Mouse (Mus musculus): ENCODE measurements around the gene Clip4. TPM values are rescaled to one million over a fixed set of nuclear protein-coding genes. Genes with fewer than 3 reads are reported as not detected.
"Not testable (repeated sequence)": the region's sequence is repeated elsewhere in the genome, so short reads cannot be mapped to it uniquely, and the experiment has no call there.

Clip4 gene
- 12.2 and 15.8 TPM in 2 replicates for polyA plus RNA-seq (2014; fragmentation: Nextera tagmentation; extraction: Ambion mirVana)

DNA sequence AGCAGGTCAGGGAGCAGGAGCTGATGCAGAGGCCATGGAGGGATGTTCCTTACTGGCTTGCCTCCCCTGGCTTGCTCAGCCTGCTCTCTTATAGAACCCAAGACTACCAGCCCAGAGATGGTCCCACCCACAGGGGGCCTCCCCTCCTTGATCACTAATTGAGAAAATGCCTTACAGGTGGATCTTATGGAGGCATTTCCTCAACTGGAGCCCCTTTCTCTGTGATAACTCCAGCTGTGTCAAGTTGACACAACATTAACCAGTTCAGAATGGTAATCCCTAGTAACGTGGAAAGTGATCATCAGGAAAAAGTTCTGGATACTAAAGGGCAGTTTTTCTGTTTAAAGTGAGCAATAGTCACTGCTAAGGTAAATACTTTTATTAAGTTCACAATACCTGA, at the start of gene Clip4:
Clip4 (plus strand) TSS at position 301 of the 400 bp plus-strand sequence.
- not testable (repeated sequence) for H3K4me1 ChIP-seq (ENCODE audit: control insufficient read depth, insufficient read depth, low read length); H3K4me3 ChIP-seq (replicated peaks; ENCODE audit: low read depth, low read length); H3K36me3 ChIP-seq (ENCODE audit: control insufficient read depth, insufficient read depth, low read length); H3K4me2 ChIP-seq (ENCODE audit: low read length); H3K27ac ChIP-seq (replicated peaks; ENCODE audit: low read depth, low read length); DNase-seq; H3K9me3 ChIP-seq (ENCODE audit: control insufficient read depth, low read length); ATAC-seq (ENCODE audit: low FRiP score, low TSS enrichment); H3K27me3 ChIP-seq (ENCODE audit: control insufficient read depth, insufficient read depth, low read length); H3K9ac ChIP-seq (replicated peaks; ENCODE audit: low read length)
- WGBS, result 77% methylated on average over 1 of the region's 1 CpGs

DNA sequence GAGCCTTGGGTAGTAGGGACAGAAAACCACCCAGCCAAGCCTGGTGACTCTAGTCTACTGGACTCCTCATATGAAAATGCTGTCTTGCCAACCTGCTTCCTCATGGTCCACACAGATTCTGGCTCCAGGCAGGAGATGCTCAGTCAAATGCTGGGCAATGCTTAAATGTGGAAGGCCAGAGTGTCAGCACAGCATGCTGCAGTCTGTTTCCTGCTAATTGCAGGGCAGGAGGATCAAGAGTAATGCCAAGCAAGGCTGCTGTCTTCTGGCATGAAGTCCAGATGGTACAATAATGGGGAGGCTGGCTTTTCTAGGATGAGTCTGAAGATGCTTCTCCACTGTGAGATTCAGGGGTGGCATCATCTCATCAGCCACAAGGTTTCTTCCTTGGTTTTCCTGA, 47.8 kb upstream of the Clip4 start:
- no peak for ATAC-seq (ENCODE audit: low FRiP score, low TSS enrichment)
- no peak for DNase-seq
- no peaks in the 10 kb centered on the region for H3K4me1 ChIP-seq (ENCODE audit: control insufficient read depth, insufficient read depth, low read length)

DNA sequence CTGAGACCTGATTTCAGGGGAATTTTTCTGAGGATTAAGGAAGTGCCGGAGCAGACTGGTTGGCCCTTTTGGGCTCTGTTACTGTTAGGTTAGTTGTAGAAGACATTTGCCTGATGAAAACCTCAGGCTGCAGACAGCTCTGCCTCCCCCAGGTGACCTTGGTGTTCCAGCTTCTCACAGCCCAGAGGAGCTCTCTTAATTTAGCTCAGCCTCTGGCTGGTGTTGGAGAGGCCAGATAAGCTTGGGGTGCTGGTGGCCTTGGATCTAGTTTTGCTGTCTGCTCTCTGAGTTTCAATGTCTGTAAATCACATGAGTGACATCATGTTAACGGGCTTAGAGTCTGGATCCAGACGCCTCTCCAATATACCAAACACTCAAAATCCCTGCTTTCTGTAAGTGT, 47.3 kb upstream of the Clip4 start:
- H3K36me3 ChIP-seq (ENCODE audit: control insufficient read depth, insufficient read depth, low read length), result no peaks in the 10 kb centered on the region
- no peaks in the 10 kb centered on the region for H3K4me1 ChIP-seq (ENCODE audit: control insufficient read depth, insufficient read depth, low read length)
- no peak for ATAC-seq (ENCODE audit: low FRiP score, low TSS enrichment)
- no peak overlapping the region for H3K27ac ChIP-seq (replicated peaks; ENCODE audit: low read depth, low read length)
- no peaks in the 10 kb centered on the region for H3K9me3 ChIP-seq (ENCODE audit: control insufficient read depth, low read length)
- DNase-seq, result no peak
- no peaks in the 10 kb centered on the region for H3K27me3 ChIP-seq (ENCODE audit: control insufficient read depth, insufficient read depth, low read length)
- H3K4me3 ChIP-seq (replicated peaks; ENCODE audit: low read depth, low read length), result no peak overlapping the region
- WGBS, result 72% methylated on average over 3 of the region's 3 CpGs
- no peak overlapping the region for H3K9ac ChIP-seq (replicated peaks; ENCODE audit: low read length)
- H3K4me2 ChIP-seq (ENCODE audit: low read length), result no peak overlapping the region

More for the DNA sequence above, 47.8 kb upstream of the Clip4 start:
- no peak overlapping the region for H3K9ac ChIP-seq (replicated peaks; ENCODE audit: low read length)
- no peaks in the 10 kb centered on the region for H3K9me3 ChIP-seq (ENCODE audit: control insufficient read depth, low read length)
- H3K4me3 ChIP-seq (replicated peaks; ENCODE audit: low read depth, low read length), result no peak overlapping the region
- H3K27me3 ChIP-seq (ENCODE audit: control insufficient read depth, insufficient read depth, low read length), result no peaks in the 10 kb centered on the region
- no peak overlapping the region for H3K27ac ChIP-seq (replicated peaks; ENCODE audit: low read depth, low read length)
- H3K4me2 ChIP-seq (ENCODE audit: low read length), result no peak overlapping the region
- H3K36me3 ChIP-seq (ENCODE audit: control insufficient read depth, insufficient read depth, low read length), result no peaks in the 10 kb centered on the region

DNA sequence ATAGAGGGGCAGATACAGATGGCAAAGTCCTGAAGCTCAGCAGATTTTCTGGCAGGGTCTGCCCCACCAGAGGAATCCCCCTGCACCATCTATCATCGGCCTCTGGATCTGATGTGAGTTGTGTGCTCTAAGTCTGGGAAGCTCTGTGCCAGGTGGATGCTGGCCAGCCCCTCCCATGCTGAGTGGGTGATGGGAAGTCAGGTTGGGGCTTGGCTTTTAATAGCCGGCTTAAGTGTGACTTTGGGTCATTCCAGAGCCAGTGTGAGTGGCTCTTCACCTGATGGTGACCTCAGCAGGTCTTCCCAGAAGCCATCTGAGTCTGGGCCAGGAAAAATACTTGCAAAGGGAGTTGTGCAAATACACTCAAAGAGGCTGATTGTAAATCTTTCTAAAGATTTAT, 37.6 kb upstream of the Clip4 start:
- ATAC-seq (ENCODE audit: low FRiP score, low TSS enrichment) (no peak), DNase-seq (no peak)
- no peak overlapping the region for H3K9ac ChIP-seq (replicated peaks; ENCODE audit: low read length)
- H3K4me2 ChIP-seq (ENCODE audit: low read length), result no peak overlapping the region
- H3K9me3 ChIP-seq (ENCODE audit: control insufficient read depth, low read length), result no peaks in the 10 kb centered on the region
- no peak overlapping the region for H3K27ac ChIP-seq (replicated peaks; ENCODE audit: low read depth, low read length)
- 78% methylated on average over 2 of the region's 2 CpGs for WGBS
- no peaks in the 10 kb centered on the region for H3K27me3 ChIP-seq (ENCODE audit: control insufficient read depth, insufficient read depth, low read length)
- no peaks in the 10 kb centered on the region for H3K4me1 ChIP-seq (ENCODE audit: control insufficient read depth, insufficient read depth, low read length)
- H3K36me3 ChIP-seq (ENCODE audit: control insufficient read depth, insufficient read depth, low read length), result no peaks in the 10 kb centered on the region
- no peak overlapping the region for H3K4me3 ChIP-seq (replicated peaks; ENCODE audit: low read depth, low read length)

DNA sequence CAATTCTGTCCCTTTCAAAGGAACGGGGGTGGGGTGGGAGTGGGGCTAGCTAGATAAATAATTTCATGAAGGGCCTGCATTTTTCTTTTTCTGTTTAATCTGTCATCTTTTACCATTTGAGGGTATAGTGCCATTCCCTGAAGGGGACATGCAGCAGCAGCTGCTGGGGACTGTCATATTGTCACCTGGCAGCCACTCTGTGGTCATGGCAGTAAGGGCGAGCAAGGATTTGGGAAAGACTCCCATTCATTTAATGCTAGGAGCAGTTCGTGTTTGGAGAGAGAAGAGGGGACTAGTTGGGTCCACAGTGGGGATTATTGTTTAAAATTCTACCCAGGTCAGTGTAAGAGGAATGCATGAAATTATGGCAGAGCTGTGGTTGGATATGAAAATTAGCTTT, 31.8 kb upstream of the Clip4 start:
- H3K9me3 ChIP-seq (ENCODE audit: control insufficient read depth, low read length), result no peaks in the 10 kb centered on the region
- DNase-seq, result no peak
- no peaks in the 10 kb centered on the region for H3K36me3 ChIP-seq (ENCODE audit: control insufficient read depth, insufficient read depth, low read length)
- ATAC-seq (ENCODE audit: low FRiP score, low TSS enrichment), result no peak
- 70% methylated on average over 3 of the region's 3 CpGs for WGBS
- H3K4me2 ChIP-seq (ENCODE audit: low read length), result no peak overlapping the region
- no peak overlapping the region for H3K9ac ChIP-seq (replicated peaks; ENCODE audit: low read length)
- H3K27me3 ChIP-seq (ENCODE audit: control insufficient read depth, insufficient read depth, low read length), result no peaks in the 10 kb centered on the region
- H3K4me3 ChIP-seq (replicated peaks; ENCODE audit: low read depth, low read length), result no peak overlapping the region
- H3K27ac ChIP-seq (replicated peaks; ENCODE audit: low read depth, low read length), result no peak overlapping the region
- H3K4me1 ChIP-seq (ENCODE audit: control insufficient read depth, insufficient read depth, low read length), result no peaks in the 10 kb centered on the region

DNA sequence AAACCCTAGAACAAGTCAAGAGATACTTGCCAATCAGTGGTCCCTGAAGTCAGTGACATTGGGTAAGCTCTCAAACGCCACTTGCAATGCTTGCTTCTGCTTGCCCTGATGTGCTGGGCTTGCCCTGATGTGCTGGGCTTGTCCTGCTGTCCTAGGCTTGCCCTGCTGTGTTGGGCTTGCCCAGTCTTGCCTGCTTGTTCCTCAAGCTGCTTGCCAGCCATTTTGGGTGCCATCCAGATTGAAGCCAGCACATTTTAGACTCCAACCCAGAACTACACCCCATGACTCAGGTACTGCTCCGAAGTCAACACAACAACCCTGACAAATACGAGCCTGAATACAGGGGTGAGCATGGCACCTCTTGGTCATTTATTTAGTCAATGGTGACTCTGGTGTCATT, 26.1 kb upstream of the Clip4 start:
- Histone ChIP-seq H3K27me3 (ENCODE audit: control insufficient read depth, insufficient read depth, low read length) (no peaks in the 10 kb centered on the region), H3K9me3 (ENCODE audit: control insufficient read depth, low read length) (no peaks in the 10 kb centered on the region), H3K9ac (replicated peaks; ENCODE audit: low read length) (no peak overlapping the region), H3K4me3 (replicated peaks; ENCODE audit: low read depth, low read length) (no peak overlapping the region), H3K27ac (replicated peaks; ENCODE audit: low read depth, low read length) (no peak overlapping the region), H3K4me1 (ENCODE audit: control insufficient read depth, insufficient read depth, low read length) (no peaks in the 10 kb centered on the region), H3K4me2 (ENCODE audit: low read length) (no peak overlapping the region), H3K36me3 (ENCODE audit: control insufficient read depth, insufficient read depth, low read length) (no peaks in the 10 kb centered on the region)
- ATAC-seq (ENCODE audit: low FRiP score, low TSS enrichment) (no peak), DNase-seq (no peak)
- 88% methylated on average over 3 of the region's 3 CpGs for WGBS

DNA sequence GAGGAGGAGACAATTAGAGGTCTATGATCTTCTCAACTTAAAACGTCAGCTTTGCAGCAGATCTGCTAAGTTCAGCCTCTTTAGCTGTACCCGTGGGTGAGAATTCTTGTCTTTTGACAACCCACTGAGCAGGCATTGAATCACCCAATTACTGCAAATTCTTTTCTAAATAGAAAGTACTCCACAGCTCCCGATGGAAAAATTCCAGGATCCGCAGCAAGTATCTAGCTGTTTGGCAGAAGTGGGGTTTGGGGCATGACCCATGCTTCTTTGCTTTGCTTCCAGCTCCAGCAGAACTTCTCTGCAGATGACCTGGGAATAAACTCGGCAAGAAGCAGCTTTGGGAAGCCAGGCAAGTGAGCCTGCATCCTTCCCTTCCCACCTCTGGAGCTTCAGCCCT, 25.3 kb upstream of the Clip4 start:
- DNase-seq, result no peak
- WGBS, result 35% methylated on average over 5 of the region's 5 CpGs

DNA sequence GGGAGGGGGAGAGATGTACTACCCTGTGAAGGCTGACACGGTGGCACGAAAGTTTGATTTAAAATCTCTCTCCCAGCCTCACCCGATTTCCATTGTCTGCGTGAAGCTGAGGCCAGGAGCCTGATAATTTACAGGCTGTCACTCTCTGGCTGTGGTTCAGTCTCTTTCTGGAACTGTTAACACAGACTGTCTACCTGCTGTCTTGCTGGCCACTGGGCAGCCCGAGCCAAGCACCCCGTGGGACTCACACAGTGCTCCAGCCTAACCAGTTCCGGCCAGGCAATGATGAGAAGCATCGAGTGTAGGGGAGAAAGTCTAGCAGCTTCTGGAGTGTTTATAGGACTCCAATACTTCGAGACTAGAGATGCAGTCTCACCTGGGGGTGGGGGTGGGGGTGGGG, 22.2 kb upstream of the Clip4 start:
- no peak for DNase-seq

More for the DNA sequence above, 25.3 kb upstream of the Clip4 start:
- no peaks in the 10 kb centered on the region for H3K27me3 ChIP-seq (ENCODE audit: control insufficient read depth, insufficient read depth, low read length)
- no peaks in the 10 kb centered on the region for H3K9me3 ChIP-seq (ENCODE audit: control insufficient read depth, low read length)
- no peaks in the 10 kb centered on the region for H3K4me1 ChIP-seq (ENCODE audit: control insufficient read depth, insufficient read depth, low read length)
- H3K4me3 ChIP-seq (replicated peaks; ENCODE audit: low read depth, low read length), result no peak overlapping the region
- no peak overlapping the region for H3K4me2 ChIP-seq (ENCODE audit: low read length)
- H3K27ac ChIP-seq (replicated peaks; ENCODE audit: low read depth, low read length), result no peak overlapping the region
- no peak overlapping the region for H3K9ac ChIP-seq (replicated peaks; ENCODE audit: low read length)
- no peak for ATAC-seq (ENCODE audit: low FRiP score, low TSS enrichment)
- no peaks in the 10 kb centered on the region for H3K36me3 ChIP-seq (ENCODE audit: control insufficient read depth, insufficient read depth, low read length)

DNA sequence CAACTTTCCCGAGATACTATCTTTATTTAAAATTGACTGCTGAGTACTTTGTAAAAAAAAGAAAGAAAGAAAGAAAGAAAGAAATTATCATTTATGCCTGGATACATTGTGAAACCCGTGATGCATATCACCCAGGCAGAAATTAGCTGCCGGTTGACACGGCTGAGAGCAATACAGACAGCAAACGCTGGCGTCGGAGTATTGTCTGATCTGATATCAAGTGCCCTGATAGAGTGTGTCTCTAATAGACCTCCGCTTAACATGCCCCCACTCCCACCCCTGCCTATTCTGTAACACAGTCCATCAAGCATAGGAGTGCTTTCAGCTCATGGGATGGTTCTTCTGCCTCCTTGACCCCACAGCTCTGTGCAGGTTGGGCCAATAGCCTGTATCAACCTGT, 20.7 kb upstream of the Clip4 start:
- 70% methylated on average over 8 of the region's 8 CpGs for WGBS
- H3K27ac ChIP-seq (replicated peaks; ENCODE audit: low read depth, low read length), result no peak overlapping the region
- DNase-seq (no peak), ATAC-seq (ENCODE audit: low FRiP score, low TSS enrichment) (no peak)
- H3K9ac ChIP-seq (replicated peaks; ENCODE audit: low read length), result no peak overlapping the region
- H3K9me3 ChIP-seq (ENCODE audit: control insufficient read depth, low read length), result no peaks in the 10 kb centered on the region
- no peak overlapping the region for H3K4me3 ChIP-seq (replicated peaks; ENCODE audit: low read depth, low read length)
- no peaks in the 10 kb centered on the region for H3K36me3 ChIP-seq (ENCODE audit: control insufficient read depth, insufficient read depth, low read length)
- H3K4me1 ChIP-seq (ENCODE audit: control insufficient read depth, insufficient read depth, low read length), result no peaks in the 10 kb centered on the region
- H3K27me3 ChIP-seq (ENCODE audit: control insufficient read depth, insufficient read depth, low read length), result no peaks in the 10 kb centered on the region
- no peak overlapping the region for H3K4me2 ChIP-seq (ENCODE audit: low read length)

More for the DNA sequence above, 22.2 kb upstream of the Clip4 start:
- Histone ChIP-seq H3K4me2 (ENCODE audit: low read length) (no peak overlapping the region), H3K36me3 (ENCODE audit: control insufficient read depth, insufficient read depth, low read length) (no peaks in the 10 kb centered on the region), H3K27me3 (ENCODE audit: control insufficient read depth, insufficient read depth, low read length) (no peaks in the 10 kb centered on the region), H3K9ac (replicated peaks; ENCODE audit: low read length) (no peak overlapping the region), H3K4me1 (ENCODE audit: control insufficient read depth, insufficient read depth, low read length) (no peaks in the 10 kb centered on the region), H3K4me3 (replicated peaks; ENCODE audit: low read depth, low read length) (no peak overlapping the region), H3K27ac (replicated peaks; ENCODE audit: low read depth, low read length) (no peak overlapping the region), H3K9me3 (ENCODE audit: control insufficient read depth, low read length) (no peaks in the 10 kb centered on the region)
- 85% methylated on average over 9 of the region's 9 CpGs for WGBS
- no peak for ATAC-seq (ENCODE audit: low FRiP score, low TSS enrichment)

Measured in midbrain, embryonic 14.5 days (tissue).